ENCODE assay signal across 2 mouse cellular contexts in the genomic region with DNA sequence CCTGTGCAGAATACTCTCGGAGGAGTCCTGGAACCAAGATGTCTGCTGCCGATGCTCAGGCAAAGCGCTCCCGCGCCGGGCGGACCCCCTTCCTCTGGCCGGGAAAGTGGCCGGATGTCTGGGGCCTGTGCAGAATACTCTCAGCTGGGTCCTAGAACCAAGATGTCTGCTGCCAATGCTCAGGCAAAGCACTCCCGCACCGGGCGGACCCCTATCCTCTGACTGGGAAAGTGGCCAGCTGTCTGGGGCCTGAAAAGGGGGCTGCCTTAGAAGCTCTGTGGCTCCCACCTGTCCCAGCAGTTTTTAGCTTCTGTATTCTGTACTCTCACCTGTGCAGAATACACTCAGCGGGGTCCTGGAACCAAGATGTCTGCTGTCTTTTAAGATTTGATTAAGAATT. TPM values are rescaled to one million over a fixed set of nuclear protein-coding genes. Genes with fewer than 3 reads are reported as not detected.
"Had no signal": no experiment of that assay in that cellular context is flagged by ENCODE, and none has a peak within 500 bp of the region (broad histone marks: within the 10 kb centered on the region; RNA-seq: fewer than 3 reads in every experiment).

No protein-coding gene starts in this region.

RNA-seq across cellular contexts. Expression of a gene that starts 40.2 kb away (rescaled TPM):
- total RNA-seq: megakaryocyte, adult 5-6 weeks; megakaryocyte-erythroid progenitor cell, adult 5-6 weeks had no signal
